8 mouse cellular contexts compared by ENCODE assay signal in the genomic region with DNA sequence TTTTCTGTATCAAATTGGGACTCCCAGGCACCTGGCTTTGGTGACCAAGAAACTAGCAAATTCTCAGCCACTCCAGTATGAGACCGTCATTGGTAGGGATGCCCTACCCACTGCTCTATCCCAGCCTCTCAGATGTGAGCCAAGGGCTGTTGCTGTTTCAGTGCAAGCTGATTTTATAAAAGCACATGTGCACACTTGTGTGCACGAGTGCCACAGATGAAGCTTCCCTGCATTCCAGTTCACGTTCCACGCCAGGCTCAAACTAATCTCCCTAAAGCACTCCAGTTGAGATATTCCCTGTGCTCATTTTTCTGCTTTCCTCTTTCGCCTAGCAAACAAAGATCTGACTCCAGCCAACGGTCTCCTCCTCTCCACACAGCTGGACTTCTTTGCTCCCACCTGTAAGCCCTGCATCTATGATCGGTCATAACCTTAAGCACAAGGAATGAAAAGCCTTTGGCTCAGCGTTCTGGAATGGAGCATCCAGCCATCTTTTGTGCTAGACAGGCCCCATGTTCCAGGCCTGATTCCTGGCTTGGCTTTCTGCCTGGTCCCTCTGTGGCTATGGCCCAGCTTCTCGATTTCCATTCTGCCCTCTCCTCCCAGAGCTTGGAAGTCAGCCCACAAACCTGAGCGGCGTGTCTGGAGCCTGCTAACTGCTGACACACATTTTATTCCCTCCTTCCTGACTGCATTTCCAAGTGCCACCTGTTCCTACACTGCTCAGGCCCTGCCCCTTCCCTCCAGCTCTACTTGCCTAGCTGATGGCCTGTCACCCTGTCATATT.
DNase-seq lines count a peak whose midpoint lies in the region; ATAC-seq lines count a peak whose summit lies in the region.

No protein-coding gene starts in this region.

- no peaks in the 10 kb centered on the region for H3K4me1 ChIP-seq in liver, embryonic 12.5 days

- H3K9ac ChIP-seq in liver, embryonic 12.5 days = no peak overlapping the region

- peak; percentile 39 for DNase-seq in 3134 (ENCODE audit: extremely low read depth, insufficient read length, low spot score)
- peak; percentile 24 to 65 for DNase-seq in adrenal gland, postnatal 36 days
- peak; percentile 30 to 46 for DNase-seq in frontal cortex, postnatal 14 days (ENCODE audit: low spot score in 2 of 2)
- peak; percentile 92 for DNase-seq in heart, postnatal 4 days
- peak; percentile 35 for DNase-seq in layer of hippocampus, adult 9-10 months (ENCODE audit: low spot score)
- peak; percentile 71 for DNase-seq in lung, postnatal 14 days
- DNase-seq in urinary bladder, postnatal 4 days (ENCODE audit: low spot score in 2 of 2) = peak; percentile 74 to 77

- no peaks in the 10 kb centered on the region for H3K27me3 ChIP-seq in liver, embryonic 12.5 days (replicated peaks)

- no peaks in the 10 kb centered on the region for H3K36me3 ChIP-seq in liver, embryonic 12.5 days

- no peak overlapping the region for H3K27ac ChIP-seq in liver, embryonic 12.5 days

- no peak overlapping the region for H3K4me3 ChIP-seq in liver, embryonic 12.5 days

- H3K4me2 ChIP-seq in liver, embryonic 12.5 days = no peak overlapping the region

- WGBS in liver, embryonic 12.5 days (ENCODE audit: insufficient replicate concordance) = 65% methylated on average over 11 of the region's 11 CpGs

- H3K9me3 ChIP-seq in liver, embryonic 12.5 days (replicated peaks) = no peaks in the 10 kb centered on the region

- no peak for ATAC-seq in liver, embryonic 12.5 days

Comparison
In these comparisons a context has a peak if more than half of its experiments do, and no peak if none do; other contexts are left out.
1. DNase-seq: peak in every context shown above with its lines; median percentile 92 in heart, postnatal 4 days; 76 in urinary bladder, postnatal 4 days; 71 in lung, postnatal 14 days; 44 in adrenal gland, postnatal 36 days; 39 in 3134; 38 in frontal cortex, postnatal 14 days; 35 in layer of hippocampus, adult 9-10 months.